Mouse (Mus musculus): ENCODE results near the gene Rnpepl1. TPM values are rescaled to one million over a fixed set of nuclear protein-coding genes. Genes with fewer than 3 reads are reported as not detected.

Gene Rnpepl1
- polyA plus RNA-seq (2012; rRNA removed): 88.8 and 99.3 TPM in 2 replicates

GRCm38 (mm10) chr1:92910239-92910885 is at the start of gene Rnpepl1:
Rnpepl1 (plus strand) TSS chr1:92910783.
- peak within 1 kb of the TSS; percentile 79 for H3K27ac ChIP-seq (ENCODE audit: control insufficient read depth, insufficient read depth, low read depth, low read length)
- peaks cover 17% of the 10 kb centered on the region for H3K4me1 ChIP-seq (ENCODE audit: control insufficient read depth, insufficient read depth, low read length)
- no peaks in the 10 kb centered on the region for H3K36me3 ChIP-seq (ENCODE audit: control insufficient read depth, insufficient read depth, low read length)
- H3K27me3 ChIP-seq (ENCODE audit: control insufficient read depth, insufficient read depth, low read length): 0 out of 2 replicates have a peak, but pooled peaks cover 2% of the 10 kb centered on the region
- H3K4me3 ChIP-seq (ENCODE audit: control insufficient read depth, low read depth, low read length): peak within 1 kb of the TSS; percentile 93
- TF ChIP-seq POLR2A (IDR thresholded peaks at IDR 0.05; ENCODE audit: control insufficient read depth, low read depth, low read length) (no peak; the same call in 1 of the 2 replicates), CTCF (IDR thresholded peaks at IDR 0.05; ENCODE audit: control insufficient read depth, insufficient read depth, insufficient replicate concordance, low read depth, low read length) (peak; percentile 27; the same call in 1 of the 2 replicates)

GRCm38 (mm10) chr1:92861503-92861902 is 49.1 kb upstream of the Rnpepl1 start:
- Histone ChIP-seq H3K27me3 (ENCODE audit: control insufficient read depth, insufficient read depth, low read length) (no peaks in the 10 kb centered on the region), H3K36me3 (ENCODE audit: control insufficient read depth, insufficient read depth, low read length) (no peaks in the 10 kb centered on the region; the same call in 1 of the 2 replicates), H3K4me3 (ENCODE audit: control insufficient read depth, low read depth, low read length) (no peak overlapping the region), H3K4me1 (ENCODE audit: control insufficient read depth, insufficient read depth, low read length) (no peaks in the 10 kb centered on the region), H3K27ac (ENCODE audit: control insufficient read depth, insufficient read depth, low read depth, low read length) (no peak overlapping the region)
- TF ChIP-seq CTCF (IDR thresholded peaks at IDR 0.05; ENCODE audit: control insufficient read depth, insufficient read depth, insufficient replicate concordance, low read depth, low read length) (no peak), POLR2A (IDR thresholded peaks at IDR 0.05; ENCODE audit: control insufficient read depth, low read depth, low read length) (no peak)

GRCm38 (mm10) chr1:92863268-92863667 is 47.3 kb upstream of the Rnpepl1 start:
- Histone ChIP-seq H3K36me3 (ENCODE audit: control insufficient read depth, insufficient read depth, low read length) (no peaks in the 10 kb centered on the region; the same call in 1 of the 2 replicates), H3K27me3 (ENCODE audit: control insufficient read depth, insufficient read depth, low read length) (no peaks in the 10 kb centered on the region), H3K4me3 (ENCODE audit: control insufficient read depth, low read depth, low read length) (no peak overlapping the region), H3K4me1 (ENCODE audit: control insufficient read depth, insufficient read depth, low read length) (no peaks in the 10 kb centered on the region), H3K27ac (ENCODE audit: control insufficient read depth, insufficient read depth, low read depth, low read length) (no peak overlapping the region)
- TF ChIP-seq CTCF (IDR thresholded peaks at IDR 0.05; ENCODE audit: control insufficient read depth, insufficient read depth, insufficient replicate concordance, low read depth, low read length) (no peak), POLR2A (IDR thresholded peaks at IDR 0.05; ENCODE audit: control insufficient read depth, low read depth, low read length) (no peak)

- Histone ChIP-seq H3K36me3 (ENCODE audit: control insufficient read depth, insufficient read depth, low read length) (no peaks in the 10 kb centered on the region), H3K27ac (ENCODE audit: control insufficient read depth, insufficient read depth, low read depth, low read length) (no peak overlapping the region), H3K4me1 (ENCODE audit: control insufficient read depth, insufficient read depth, low read length) (no peaks in the 10 kb centered on the region), H3K27me3 (ENCODE audit: control insufficient read depth, insufficient read depth, low read length) (no peaks in the 10 kb centered on the region), H3K4me3 (ENCODE audit: control insufficient read depth, low read depth, low read length) (peak overlapping the region; percentile 46)
- TF ChIP-seq CTCF (IDR thresholded peaks at IDR 0.05; ENCODE audit: control insufficient read depth, insufficient read depth, insufficient replicate concordance, low read depth, low read length): no peak
- TF ChIP-seq POLR2A (IDR thresholded peaks at IDR 0.05; ENCODE audit: control insufficient read depth, low read depth, low read length): no peak
Observed at GRCm38 (mm10) chr1:92866170-92866569, 44.4 kb upstream of the Rnpepl1 start.

GRCm38 (mm10) chr1:92869985-92870384 is 40.6 kb upstream of the Rnpepl1 start:
- no peaks in the 10 kb centered on the region for H3K27me3 ChIP-seq (ENCODE audit: control insufficient read depth, insufficient read depth, low read length)

GRCm38 (mm10) chr1:92872666-92873065 is 37.9 kb upstream of the Rnpepl1 start:
- no peak overlapping the region for H3K4me3 ChIP-seq (ENCODE audit: control insufficient read depth, low read depth, low read length)
- no peaks in the 10 kb centered on the region for H3K4me1 ChIP-seq (ENCODE audit: control insufficient read depth, insufficient read depth, low read length)
- no peaks in the 10 kb centered on the region for H3K27me3 ChIP-seq (ENCODE audit: control insufficient read depth, insufficient read depth, low read length)
- TF ChIP-seq POLR2A (IDR thresholded peaks at IDR 0.05; ENCODE audit: control insufficient read depth, low read depth, low read length) (no peak), CTCF (IDR thresholded peaks at IDR 0.05; ENCODE audit: control insufficient read depth, insufficient read depth, insufficient replicate concordance, low read depth, low read length) (no peak)
- H3K27ac ChIP-seq (ENCODE audit: control insufficient read depth, insufficient read depth, low read depth, low read length): no peak overlapping the region
- H3K36me3 ChIP-seq (ENCODE audit: control insufficient read depth, insufficient read depth, low read length): no peaks in the 10 kb centered on the region

More at GRCm38 (mm10) chr1:92869985-92870384, 40.6 kb upstream of the Rnpepl1 start:
- TF ChIP-seq CTCF (IDR thresholded peaks at IDR 0.05; ENCODE audit: control insufficient read depth, insufficient read depth, insufficient replicate concordance, low read depth, low read length) (no peak), POLR2A (IDR thresholded peaks at IDR 0.05; ENCODE audit: control insufficient read depth, low read depth, low read length) (no peak)
- H3K27ac ChIP-seq (ENCODE audit: control insufficient read depth, insufficient read depth, low read depth, low read length): no peak overlapping the region
- no peaks in the 10 kb centered on the region for H3K4me1 ChIP-seq (ENCODE audit: control insufficient read depth, insufficient read depth, low read length)
- H3K36me3 ChIP-seq (ENCODE audit: control insufficient read depth, insufficient read depth, low read length): no peaks in the 10 kb centered on the region
- H3K4me3 ChIP-seq (ENCODE audit: control insufficient read depth, low read depth, low read length): no peak overlapping the region

- TF ChIP-seq POLR2A (IDR thresholded peaks at IDR 0.05; ENCODE audit: control insufficient read depth, low read depth, low read length) (no peak), CTCF (IDR thresholded peaks at IDR 0.05; ENCODE audit: control insufficient read depth, insufficient read depth, insufficient replicate concordance, low read depth, low read length) (no peak)
- Histone ChIP-seq H3K4me3 (ENCODE audit: control insufficient read depth, low read depth, low read length) (no peak overlapping the region), H3K4me1 (ENCODE audit: control insufficient read depth, insufficient read depth, low read length) (no peaks in the 10 kb centered on the region), H3K27me3 (ENCODE audit: control insufficient read depth, insufficient read depth, low read length) (no peaks in the 10 kb centered on the region), H3K27ac (ENCODE audit: control insufficient read depth, insufficient read depth, low read depth, low read length) (no peak overlapping the region), H3K36me3 (ENCODE audit: control insufficient read depth, insufficient read depth, low read length) (no peaks in the 10 kb centered on the region)
Observed at GRCm38 (mm10) chr1:92874011-92874410, 36.6 kb upstream of the Rnpepl1 start.
